Mouse (Mus musculus) liver, postnatal 0 days (tissue): ENCODE measurements at regions not wholly inside any gene's neighbourhood (a gene's known extent, or its start where the extent isn't known, plus 50 kb on each side); places are given as distances from the start of the nearest gene placed in this dataset.

Experiments used
- CTCF ChIP-seq: sonication (generic); IDR thresholded peaks from 2 replicates; pipeline ENCODE4 v1.5.1; 2016; ENCODE audit warnings: antibody characterized with exemption, low read depth
- EP300 ChIP-seq: IDR thresholded peaks from 2 replicates; pipeline ENCODE4 v1.6.1; 2016; ENCODE audit warnings: antibody characterized with exemption, low read depth, mild to moderate bottlenecking

GRCm38 (mm10) chr3:40408921-40409488, 122.1 kb upstream of the Intu start:
- TF ChIP-seq CTCF = no peak
- TF ChIP-seq EP300 = no peak
